Mouse (Mus musculus): ENCODE measurements around the gene Yipf3. TPM values are rescaled to one million over a fixed set of nuclear protein-coding genes. Genes with fewer than 3 reads are reported as not detected.
A peak's percentile ranks its signal among the peaks of the same experiment; 100 is the strongest.

The Yipf3 gene
- total RNA-seq (2021) (100 to 1,000 TPM; 157 to 198 TPM), polyA plus RNA-seq (2012; rRNA removed) (387 and 511 TPM in 2 replicates)
- long read RNA-seq, transcript Yipf3-201 (9 exons, 2,035 nt), result major isoform, 115 of 139 reads
- long read RNA-seq, partial matches to known transcripts, result 15 of 139 reads
- long read RNA-seq, other reads (novel, unspliced or antisense), result 7 of 139 reads

DNA sequence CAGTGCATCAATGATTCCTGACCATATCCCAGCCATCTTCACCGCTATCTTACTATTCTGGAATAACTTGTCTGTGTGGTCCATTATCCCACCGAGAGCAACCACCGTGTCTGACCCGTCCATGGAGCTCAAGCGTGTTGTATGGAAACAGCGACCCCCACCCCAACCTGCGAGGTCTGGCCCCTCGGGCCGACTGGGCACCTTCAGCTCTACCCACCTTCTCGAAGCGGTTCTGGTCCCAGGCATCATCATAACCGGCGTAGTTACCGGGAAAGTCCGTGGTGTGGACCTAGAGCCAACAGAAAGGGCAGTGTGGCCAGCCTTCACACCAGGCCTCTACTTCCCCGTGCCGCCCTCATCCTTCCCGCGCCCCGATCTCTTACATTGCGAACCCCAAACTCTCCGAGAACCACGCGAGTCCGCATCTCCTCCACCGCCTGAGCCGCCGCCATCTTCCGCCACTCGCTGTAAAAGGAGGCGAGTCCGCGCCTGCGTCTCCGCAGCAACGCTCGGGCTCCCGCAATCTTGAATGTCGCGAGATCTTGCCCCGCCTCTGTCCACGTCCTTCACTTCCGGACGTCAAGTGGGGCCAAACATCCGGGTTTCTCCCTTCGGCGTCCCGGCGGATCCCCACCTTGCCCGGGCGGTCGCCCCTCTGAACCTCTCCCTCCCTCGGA, at the start of gene Yipf3, which contains the start of gene Polr1c:
TSS of gene Yipf3 (plus strand) at position 569 of the 677 bp plus-strand sequence.
TSS of gene Polr1c (minus strand) at position 543 of the 677 bp plus-strand sequence.
- DNase-seq, result peak; percentile 96

GRCm38 (mm10) chr17:46201151-46201550, 46.7 kb upstream of the Yipf3 start:
- peak; percentile 54 for DNase-seq

GRCm38 (mm10) chr17:46202421-46203071, 45.3 kb upstream of the Yipf3 start, which contains the start of the genes Polh and Xpo5:
Gene Polh, minus strand, starts transcription at chr17:46202645.
Gene Xpo5, plus strand, starts transcription at chr17:46202782.
- DNase-seq, result peak; percentile 96

- DNase-seq, result no peak
Observed at GRCm38 (mm10) chr17:46203078-46203477, 44.8 kb upstream of the Yipf3 start.

DNA sequence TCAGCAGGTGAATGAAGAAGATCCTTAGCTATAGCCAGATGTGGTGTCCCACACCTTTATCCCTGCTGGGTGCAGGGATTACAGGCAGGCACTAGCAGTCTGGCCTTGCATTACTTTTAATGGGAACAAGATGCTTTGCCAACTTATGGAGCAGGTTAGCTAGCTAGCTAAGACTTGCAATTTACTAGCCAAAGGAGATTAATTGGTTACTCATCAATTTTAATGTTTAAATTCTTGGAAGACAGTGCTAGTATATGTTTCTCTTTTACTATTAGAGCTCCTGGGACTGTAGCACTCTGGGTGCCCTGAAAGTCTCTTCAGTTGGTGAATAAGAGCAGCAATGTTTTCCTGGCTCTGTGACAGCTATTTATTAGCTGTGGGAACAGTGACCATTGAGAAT, 41.2 kb upstream of the Yipf3 start:
- DNase-seq, result no peak

GRCm38 (mm10) chr17:46210550-46210949, 37.3 kb upstream of the Yipf3 start:
- no peak for DNase-seq

- DNase-seq, result peak; percentile 71
Observed at GRCm38 (mm10) chr17:46221601-46222000, 26.3 kb upstream of the Yipf3 start.

DNA sequence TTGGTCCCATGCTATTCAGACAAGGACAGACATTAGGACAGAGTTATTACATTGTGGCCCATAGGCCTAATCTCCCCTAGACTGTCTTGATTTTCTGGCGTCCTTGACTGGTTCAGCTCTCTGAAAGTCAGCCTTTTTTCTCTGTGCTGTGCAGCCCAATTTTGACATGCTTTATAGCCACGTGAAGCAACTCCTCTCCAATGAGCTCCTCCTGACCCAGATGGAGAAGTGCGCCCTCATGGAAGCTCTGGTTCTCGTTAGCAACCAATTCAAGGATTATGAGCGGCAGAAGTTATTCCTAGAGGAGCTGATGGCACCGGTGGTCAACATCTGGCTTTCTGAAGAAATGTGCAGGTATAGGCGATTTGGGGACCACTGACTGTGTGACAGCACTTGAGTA, 20.3 kb upstream of the Yipf3 start:
- DNase-seq, result peak; percentile 85

- no peak for DNase-seq
Observed at GRCm38 (mm10) chr17:46236067-46236466, 11.8 kb upstream of the Yipf3 start.

- no peak for DNase-seq
Observed at GRCm38 (mm10) chr17:46237079-46237478, 10.8 kb upstream of the Yipf3 start.

DNA sequence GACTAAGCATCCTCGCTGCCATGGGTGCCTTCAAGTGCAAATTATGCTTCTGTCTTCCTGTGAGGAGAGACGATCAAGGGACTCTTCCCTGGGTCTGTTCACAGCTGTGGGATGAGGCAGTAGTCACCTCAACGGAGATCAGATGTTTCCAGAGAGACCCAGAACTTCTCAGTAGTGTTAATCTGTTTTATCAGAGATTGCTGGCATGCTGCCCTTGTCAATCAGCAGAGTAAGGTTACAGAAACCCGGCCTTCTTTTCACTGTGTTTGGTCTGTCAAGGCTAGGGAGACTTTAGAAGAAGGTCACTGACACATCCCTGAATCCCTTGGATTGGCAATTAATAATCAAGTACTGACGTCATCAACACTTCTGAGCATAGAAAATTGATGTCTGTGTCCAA, 10.4 kb upstream of the Yipf3 start:
- peak; percentile 74 for DNase-seq

GRCm38 (mm10) chr17:46239516-46240114, 8.3 kb upstream of the Yipf3 start:
- no peak for DNase-seq

GRCm38 (mm10) chr17:46241471-46241870, 6.4 kb upstream of the Yipf3 start:
- no peak for DNase-seq

- DNase-seq, result no peak
Observed at GRCm38 (mm10) chr17:46242274-46242673, 5.6 kb upstream of the Yipf3 start.

GRCm38 (mm10) chr17:46242993-46243392, 4.9 kb upstream of the Yipf3 start:
- peak; percentile 56 for DNase-seq

GRCm38 (mm10) chr17:46243624-46244023, 4.3 kb upstream of the Yipf3 start:
- DNase-seq, result peak; percentile 37

DNA sequence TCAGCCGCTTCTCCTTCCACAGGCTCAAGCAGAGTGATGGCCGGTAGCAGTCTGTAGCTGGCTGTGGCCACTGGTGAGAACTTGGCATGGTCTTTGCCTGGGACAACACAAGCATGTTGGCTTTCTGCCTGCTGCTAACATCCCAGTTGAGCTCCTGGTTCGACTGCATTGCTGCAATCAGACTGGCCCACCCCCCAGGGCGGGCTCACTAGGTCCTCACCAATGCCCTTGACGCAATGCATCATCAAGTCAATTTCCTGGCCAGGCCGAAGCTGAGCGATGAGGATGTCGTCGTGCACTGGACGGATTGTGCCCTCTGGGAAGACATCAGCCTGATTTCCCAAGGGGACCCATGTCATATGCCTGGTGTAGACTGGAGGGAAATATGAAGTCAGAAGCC, 3.3 kb upstream of the Yipf3 start:
- peak; percentile 91 for DNase-seq

- DNase-seq, result no peak
Observed at GRCm38 (mm10) chr17:46248189-46248522, 276 bp downstream of the Yipf3 start.

- no peak for DNase-seq
Observed at GRCm38 (mm10) chr17:46251174-46251573, 3.3 kb downstream of the Yipf3 start.

- peak; percentile 65 for DNase-seq
Observed at GRCm38 (mm10) chr17:46252571-46253451, 4.9 kb downstream of the Yipf3 start.

DNA sequence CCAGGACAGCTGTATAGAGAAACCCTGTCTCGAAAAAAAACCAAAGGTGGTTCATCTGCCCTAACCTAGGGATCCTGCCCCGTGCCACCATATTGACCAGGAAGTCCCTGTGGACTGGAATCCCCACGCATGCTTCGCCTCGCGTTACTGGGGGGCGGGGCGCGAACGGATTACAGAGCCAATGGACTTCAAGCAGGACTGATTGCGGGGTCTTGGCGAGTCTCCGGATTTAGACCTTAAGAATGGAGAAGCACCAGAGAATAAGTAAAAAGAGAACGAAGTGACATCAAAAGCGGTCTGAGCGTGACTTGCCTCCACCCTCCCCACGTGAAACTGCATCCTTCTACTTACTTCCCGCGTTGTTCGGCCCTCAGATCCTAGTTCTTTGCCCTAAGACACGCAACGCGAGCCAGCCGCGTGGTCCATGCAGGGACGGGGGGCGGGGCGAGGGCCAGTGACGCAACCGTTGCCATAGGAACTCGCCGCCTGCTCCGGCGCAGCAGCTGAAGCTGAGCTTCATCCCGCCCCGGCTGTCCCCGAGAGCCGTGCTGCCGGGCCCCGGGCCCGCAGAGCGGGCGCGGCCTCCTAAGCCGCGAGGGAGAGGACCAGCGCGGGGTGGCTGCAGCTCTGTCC, 5.7 kb downstream of the Yipf3 start, which contains the start of gene Lrrc73:
TSS of gene Lrrc73 (plus strand) at position 80 of the 633 bp plus-strand sequence.
- peak; percentile 96 for DNase-seq

Data from adrenal gland, adult 2 months (tissue).